Mouse (Mus musculus): ENCODE results near the gene Sit1.

DNA sequence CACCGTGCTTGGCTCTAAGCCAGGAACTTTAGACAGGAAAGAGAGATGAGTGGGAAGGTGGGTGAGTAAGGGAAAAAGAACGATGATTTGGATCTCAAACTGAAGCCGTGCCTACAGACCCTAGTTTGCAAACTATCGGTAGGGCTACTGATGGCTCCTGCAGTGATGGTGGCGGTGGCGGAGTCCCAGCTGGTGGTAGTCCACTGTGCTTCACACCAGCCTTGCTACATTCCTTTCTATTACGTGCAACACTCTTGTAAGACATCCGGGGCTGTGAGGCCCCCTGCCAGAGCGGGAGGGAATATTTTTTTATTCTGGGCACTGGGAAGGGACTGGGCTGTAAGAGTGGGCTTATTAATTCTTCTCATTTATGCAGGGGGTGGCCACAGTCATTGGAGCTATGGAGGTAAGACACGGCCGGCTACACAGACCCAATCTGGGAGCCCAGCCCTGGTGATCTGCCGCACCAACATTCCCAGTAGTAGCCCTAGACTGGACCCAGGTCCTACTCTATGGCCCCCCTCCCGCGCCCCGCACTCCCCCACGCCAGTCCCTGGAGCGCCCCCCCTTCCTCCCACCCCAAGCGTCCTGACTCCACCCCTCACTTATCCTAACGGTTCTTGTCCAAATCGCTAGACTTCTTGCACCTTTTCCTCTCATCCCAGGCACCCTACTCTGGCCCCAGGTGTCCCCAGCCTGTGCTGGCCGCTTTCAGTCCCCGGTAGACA is 24.6 kb upstream of the Sit1 start:
- TF ChIP-seq TAL1 (IDR thresholded peaks at IDR 0.05; ENCODE audit: low read length) (no peak), GATA1 (IDR thresholded peaks at IDR 0.05; ENCODE audit: low read length) (no peak)

All from erythroblast, embryonic 14.5 days (primary cell).